Mouse (Mus musculus) retina, postnatal 7 days (tissue): ENCODE data around the gene Cops9.

Experiments used
- DNase-seq: peaks from one replicate; pipeline ENCODE4 v3.0.0-alpha.2; 2012; ENCODE audit warnings: low read depth, low spot score

Gene Cops9

DNA sequence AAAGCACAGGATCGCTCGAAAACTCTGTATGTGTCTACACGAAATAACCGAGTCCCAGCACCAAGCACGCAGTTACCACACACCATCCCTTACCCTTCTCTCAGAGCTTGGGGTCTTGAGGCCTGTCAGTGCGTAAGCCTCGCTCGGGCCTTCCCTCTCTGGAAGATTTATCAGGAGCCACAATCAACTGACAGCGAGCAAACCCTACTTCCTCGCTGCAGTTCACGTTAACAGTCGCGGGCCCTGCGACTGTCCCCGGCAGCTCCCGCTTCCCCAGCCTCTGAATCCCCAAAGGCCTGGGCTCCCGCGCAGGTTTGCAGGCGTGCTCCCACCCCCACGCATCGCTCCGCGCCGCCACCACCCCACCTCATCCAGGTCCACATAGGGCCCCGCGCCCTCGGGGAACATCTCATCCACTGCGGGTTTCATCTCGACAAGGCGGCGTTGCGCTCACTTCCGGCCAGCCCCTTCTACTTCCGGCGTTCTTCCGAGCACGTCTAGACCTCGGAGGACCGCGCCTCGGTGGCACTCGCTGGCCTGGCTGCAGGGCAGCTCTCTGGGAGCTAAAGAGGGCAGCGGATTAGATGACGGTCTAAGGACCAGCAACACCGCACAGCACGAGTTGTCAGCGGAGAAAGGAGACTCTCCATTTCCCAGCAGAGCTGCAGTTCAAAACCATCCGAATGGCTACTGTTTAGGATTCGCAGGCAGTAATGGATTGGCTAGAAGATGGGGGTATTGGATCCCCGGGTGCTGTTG is at the start of gene Cops9:
Cops9 (minus strand) TSS at position 472 of the 759 bp plus-strand sequence.
- peak; percentile 91 for DNase-seq

DNA sequence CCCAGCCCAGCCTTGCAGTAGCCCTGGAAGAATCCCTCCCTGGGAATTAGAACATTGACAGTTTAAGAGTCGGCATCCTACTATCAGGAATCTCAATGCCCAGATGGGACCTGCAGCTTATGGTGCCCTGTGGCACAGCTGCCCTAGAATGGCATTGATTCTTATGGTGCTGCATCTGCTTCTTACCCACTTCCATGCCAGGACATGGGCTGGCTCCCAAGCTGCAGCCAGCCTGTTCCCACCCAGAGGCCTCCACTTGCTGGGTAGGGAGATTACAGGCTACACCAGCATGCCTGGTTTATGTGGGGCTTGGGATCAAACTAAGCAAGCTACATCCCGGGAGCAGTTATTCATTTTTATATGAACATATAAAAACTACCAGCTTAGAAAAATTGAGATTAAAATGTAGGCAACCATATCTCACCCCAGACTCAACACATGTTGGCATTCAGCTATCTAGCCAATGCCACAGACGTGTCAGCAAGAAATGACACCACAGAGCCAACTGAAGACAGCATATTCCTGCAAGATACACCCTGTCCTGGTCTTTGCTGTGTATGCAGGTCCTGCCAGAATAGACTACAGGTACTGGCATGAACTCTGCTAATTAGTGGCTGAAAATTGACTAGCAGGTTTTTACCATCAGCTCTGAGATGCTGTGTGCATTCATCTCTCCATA is 49.5 kb upstream of the Cops9 start:
- no peak for DNase-seq

DNA sequence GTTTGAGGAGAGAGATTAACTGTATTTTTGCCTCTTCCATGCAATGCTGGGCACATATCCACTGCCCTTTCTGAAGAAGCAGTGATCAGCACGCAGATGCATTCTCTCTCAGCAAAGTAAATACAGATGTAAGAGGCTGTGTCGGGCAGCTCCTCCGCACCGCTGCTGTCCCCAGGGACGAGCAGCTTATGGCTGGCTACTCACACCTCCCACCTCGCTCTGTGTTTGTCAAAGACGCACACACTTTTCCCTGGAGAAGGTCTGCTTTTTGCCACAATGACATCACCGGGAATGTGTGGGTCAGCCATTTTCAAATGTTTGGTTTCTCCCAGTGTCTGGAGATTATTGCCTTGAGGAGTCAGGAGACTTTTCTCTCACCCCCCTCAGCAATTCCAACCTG is 45.2 kb upstream of the Cops9 start:
- DNase-seq = no peak

DNA sequence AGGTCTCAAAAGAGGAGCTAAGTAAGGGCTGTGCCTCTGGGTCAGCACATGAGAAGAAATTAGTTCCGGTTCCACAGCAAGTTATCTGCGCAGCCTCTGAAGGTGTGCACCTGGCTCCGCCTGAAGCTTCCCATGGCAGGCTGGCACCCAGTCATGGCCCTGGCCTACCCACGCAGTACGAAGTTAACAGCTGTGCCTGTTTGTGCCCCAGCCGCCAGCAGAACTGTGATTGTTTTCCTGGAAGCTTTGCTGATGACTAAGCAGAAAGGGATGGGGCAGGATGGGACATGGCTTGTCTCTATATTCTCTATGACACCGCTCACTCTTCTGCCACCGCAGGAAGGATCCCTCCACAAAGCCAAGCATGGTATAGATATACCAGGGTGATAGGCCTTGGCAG is 41.4 kb upstream of the Cops9 start:
- no peak for DNase-seq

DNA sequence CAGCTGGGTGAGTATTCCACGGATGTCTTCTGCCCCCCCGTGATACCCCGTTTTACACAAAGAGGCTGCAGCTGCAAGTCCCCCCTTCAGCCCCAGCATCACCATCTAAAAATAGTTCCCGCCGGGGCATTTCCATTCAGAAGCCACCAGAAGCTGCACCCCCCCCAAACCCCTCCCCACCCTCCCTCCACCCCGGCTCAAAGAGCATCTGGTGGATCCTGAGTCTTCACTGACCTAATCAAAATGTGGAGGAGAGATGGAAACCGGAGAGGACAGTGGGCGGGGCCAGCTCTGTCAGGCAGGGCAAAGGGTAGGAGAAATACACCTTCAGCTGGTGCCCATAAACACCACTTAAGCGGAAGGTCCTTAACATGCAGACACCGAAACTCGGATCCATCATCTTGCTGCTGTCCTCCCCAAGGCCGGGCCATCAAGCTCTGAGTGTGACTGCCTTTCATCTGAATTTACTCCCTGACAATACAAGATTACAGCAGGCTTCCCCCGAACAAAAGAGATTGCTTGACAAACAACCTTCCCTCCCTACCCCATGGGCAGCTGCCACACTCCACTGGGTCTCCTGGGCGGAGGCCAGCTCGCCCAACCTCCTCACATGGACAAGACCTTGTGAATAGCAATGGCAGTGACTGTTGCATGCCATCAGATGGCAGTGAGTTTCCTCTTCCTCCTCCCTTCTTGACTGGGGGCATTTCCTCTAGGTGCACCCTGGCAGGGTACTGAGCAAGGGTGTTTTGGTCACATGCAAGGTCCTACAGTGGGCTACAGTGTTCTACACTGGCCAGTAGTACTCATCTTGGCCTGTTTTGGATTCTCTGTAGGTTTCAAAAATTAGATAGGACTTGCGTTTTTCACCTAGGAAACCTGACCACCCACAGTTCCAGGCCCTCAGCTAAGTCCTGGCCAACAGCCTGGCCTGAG is 39.2 kb upstream of the Cops9 start:
- DNase-seq = peak; percentile 14

DNA sequence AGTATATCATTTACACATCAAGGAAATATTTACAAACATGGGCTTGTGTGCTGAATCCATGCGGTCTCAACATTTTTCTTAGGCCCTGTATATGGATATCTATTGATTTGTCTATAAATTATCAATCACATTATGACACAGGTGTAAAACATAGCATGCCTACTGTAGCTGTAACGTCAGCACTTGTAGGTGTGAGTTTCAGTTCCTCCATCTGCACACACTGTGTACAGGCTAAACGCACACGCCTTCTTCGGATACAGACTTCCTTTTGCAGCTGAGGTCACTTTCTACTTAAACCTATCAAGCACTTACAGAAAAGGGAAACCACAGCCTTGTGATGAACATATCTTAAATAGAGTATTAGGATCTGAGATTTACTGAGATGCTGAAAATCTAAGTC is 37.0 kb upstream of the Cops9 start:
- no peak for DNase-seq

DNA sequence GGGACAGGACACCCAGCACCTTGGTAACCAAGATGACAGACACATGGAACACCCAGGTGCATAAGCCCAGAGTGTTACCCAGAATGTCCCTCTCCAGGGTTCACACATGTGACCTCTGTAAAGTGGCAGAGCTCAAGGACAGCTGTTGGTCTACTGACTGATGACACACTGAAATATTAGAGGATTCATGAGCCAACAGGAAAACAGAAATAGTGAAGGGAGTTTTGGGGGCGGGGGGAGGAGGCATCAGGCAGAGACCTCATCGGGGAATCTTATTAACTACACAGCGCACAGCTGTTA is 34.8 kb upstream of the Cops9 start:
- no peak for DNase-seq

DNA sequence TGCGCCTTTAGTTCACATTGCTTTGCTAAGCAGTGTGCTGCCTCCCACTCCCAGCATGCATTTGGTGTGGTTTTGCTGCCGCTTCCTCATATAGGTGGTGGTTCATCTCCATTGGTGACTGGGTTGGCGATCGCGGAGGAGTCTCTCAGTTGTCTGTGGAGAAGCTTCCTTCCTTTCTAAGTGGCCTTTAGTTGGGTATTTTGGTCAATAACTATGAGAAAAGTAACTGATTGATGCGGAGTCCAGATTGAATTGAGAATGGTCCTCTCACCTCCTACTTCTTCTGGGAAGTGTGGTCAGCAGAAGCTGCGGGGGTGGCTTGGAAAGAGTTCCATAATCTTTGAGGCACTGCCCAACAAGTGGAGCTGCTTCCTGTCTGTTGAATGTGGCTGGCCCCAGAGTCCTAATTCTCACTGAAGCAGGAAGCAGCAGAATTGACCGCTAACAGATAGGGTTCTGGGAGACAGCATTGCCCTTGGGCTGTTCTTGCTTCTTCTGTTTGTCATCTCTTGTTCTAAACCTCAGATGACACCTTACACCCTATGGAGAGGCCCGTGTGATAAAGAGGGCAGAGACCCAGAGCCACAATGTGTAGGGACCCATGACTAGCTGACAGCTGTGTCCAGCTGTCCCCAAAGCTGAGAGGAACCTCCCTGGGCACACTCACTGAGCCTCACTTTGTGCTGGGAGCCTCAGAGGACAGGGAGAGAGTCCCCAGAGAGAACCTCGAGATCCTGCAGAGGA is 34.3 kb upstream of the Cops9 start:
- no peak for DNase-seq

DNA sequence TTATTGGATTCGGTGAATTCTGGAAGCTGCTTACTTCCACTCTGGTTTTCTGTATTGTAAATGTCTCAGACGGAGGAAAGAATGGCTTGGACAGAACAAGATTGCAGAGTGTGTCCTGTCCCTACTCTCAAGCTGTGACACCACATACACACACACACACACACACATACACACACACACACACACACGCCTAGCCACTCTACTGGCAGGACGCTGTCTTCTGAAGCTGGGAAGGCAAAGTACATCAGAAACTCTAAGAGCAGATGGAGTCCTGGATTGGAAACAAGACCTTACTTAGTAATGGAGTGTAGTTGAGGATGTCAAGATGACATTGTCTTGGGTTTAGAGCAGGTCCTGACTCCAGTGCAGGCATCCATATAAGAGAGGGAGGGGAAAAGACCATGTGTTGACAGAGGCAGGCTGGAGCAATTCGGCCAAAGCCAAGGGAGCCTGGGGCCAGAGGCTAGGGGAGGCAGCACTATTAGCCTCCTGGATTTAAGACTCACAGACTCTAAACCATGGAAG is 31.5 kb upstream of the Cops9 start:
- DNase-seq = no peak

DNA sequence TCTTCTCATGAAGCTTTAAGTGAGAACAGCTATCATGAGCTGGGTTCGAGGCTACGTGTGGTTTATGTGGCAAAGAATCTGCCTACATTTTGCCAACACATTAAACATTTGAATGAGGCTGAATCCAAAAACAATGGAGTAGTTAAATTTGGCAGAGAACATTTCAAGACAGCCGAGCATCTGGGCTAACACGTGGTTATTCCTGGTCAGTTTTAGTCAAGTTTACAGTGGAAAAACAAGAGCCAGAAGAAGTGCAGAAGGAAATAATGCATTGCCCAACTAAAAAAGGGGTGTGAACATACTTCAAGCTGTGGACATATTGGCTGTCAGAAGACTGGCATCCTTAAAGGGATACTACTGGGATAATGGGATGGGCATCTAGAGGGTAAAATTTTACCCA is 29.5 kb upstream of the Cops9 start:
- no peak for DNase-seq

DNA sequence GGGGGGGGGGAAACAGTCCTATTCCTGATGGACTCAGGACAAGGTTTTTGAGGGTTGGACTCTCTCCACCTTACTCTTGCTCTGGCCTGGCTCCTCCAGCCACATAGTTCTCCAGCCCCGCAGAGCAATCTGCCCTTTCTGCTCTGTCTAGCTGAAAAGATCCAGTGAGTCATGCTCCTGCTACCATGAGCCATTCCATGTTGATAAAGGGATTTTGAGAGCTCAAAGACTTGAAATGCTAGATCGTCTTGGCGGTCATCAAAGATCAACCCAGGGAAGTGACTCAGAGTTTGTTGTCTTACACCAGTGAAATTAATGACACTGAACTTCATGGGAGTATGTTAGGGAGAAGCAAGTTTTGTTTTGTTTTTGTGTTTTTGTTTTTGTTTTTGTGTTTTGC is 27.6 kb upstream of the Cops9 start:
- no peak for DNase-seq

DNA sequence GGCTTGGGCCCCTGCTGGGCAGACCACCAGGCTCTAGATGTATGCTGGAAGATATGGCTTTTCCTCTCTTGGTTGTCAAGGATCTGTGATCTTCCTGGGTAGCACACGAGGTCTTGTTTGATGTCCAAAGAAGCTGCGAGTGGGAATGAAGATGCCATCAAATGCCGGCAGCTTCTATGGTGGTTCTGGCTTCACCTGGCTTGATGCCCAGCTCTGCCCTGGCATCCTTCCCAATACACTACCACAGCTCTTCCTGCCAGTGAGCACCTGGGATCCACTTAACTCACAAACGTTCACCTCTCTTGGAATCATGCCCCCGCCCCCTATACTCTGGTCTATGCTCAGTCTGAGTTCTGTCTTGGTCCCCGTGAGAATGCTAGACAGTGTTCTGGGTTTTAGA is 25.3 kb upstream of the Cops9 start:
- no peak for DNase-seq

DNA sequence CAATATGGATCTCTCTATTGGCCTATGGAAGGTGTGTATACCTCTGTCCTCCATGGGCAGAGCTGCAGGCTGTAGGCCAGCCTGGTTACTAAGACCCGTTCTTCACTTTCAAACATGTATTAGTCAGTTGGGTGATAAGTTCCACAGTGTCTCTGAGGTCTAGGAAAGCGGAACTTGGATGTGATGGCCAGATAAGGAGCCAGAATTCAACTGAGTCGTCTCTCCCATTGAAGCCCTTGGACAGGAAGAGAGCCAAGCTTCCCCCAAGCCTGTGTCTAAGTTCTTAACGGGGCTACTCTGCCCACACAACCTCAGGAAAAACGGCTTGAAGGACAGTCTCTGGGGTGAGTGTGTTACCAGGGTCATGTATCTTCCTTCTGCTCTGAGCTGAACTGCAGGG is 17.6 kb upstream of the Cops9 start:
- no peak for DNase-seq

DNA sequence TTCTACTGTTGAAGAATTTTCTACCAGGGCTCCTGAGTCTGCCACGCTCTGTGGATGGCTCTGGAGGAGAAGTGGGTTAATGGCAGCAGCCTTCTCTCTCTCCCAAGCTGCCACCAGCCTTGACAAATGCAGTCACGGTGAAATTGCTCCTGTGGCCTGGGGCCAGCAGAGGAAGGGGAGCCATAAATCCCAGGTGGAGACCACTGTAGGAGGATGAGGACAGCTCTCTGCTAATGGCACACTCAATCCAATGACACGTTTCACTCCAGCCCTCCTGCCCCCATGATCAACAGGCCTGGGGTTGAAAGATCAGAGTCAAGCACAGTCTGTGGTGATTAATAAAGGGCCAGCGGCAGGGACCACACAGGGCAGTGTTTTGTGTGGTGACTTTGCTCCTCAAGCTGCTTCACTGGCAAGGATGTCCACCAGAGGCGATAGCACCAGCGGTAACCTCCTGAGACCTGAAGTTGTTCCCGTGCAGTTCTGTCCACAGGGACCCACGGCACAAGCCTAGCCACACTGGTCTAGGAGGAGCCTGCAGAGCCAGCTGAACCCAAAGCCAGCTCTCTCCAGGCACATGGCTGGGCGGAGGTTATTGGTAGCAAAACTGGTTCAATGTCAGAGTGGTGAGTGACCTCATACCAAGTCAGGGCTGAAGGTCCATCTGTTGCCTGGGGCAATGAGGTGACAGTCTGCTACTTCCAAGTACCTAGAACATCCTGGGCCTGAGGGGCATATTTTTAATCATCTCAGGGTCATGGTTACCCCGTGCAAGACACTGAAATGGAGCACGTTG is 15.4 kb upstream of the Cops9 start:
- DNase-seq = no peak

DNA sequence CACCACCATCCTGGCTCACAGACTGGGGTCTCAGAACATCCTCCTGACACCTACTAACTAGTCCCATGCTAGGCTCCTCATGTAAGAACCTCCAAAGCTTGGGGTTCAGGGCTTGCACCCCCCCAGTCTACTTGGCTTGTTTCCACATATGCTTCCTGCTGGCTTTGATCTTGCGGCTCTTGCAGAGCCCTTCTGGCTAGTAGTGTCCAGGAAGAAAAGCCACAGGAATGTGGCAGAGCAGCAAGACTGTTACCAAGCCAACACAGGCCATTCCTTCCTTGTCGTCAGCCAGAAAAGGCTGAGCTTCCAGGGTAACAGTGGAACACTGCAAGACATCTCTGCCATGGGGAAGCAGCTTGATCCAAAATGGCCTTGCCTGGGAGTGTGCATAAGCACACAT is 12.9 kb upstream of the Cops9 start:
- DNase-seq = no peak

DNA sequence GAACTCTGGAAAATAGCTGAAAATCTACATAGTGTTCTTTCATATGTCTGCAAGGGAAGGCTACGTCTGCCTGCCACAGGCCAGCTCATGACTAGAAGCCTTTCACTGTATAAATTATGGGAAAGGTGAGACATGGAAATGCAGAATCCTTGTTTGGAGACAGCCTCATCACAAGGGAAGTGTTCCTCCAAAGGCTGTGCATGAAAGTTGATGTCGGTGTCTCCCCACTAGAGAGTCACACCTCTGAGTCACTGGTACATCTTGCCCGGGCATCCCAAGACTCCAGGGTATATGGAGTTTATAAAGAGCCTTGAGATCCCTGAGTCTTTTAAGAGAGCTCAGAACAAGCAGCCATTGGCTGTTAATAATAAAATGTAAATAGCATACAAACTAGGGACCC is 11.4 kb upstream of the Cops9 start:
- DNase-seq = no peak

DNA sequence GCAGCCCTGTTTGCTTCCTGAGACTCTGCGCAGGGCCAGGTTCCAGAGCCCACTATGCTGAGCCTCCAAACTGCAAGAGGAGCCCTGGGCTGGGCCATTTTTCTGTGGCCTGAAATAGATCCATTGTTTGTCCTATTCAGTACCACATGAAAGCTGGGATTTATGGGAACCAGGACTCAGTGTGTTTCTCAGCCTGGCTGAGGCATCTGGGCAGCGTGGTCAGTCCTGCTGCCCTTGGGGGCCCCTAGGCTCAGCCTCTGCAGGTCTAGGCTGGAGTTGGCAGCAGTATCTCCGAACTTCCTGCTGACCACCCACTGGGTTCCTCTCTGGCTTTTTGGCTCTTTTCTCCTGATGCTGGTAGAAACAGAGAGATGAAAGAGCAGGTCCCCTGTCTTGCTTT is 9.7 kb upstream of the Cops9 start:
- DNase-seq = no peak

DNA sequence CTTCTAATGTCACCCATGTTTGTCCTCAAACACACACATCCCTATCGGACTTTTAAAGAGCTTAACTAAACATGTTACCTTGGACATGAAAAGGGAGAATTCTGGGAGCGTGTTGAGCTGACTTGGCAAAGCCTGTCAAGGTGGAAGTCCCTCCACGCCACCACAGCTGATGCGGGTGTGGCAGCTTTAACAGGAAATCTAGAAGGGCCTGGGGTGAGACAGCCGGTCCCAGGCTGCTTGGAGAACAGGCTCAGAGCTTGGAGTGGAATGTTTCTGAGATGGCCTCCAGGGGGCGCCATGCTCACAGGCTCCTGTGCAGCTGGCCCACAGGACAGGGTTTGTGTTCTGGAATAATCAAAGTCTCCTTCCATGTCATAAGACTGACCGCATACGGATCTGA is 6.9 kb upstream of the Cops9 start, which contains the start of gene Otos:
Otos (minus strand) TSS at position 169 of the 400 bp plus-strand sequence.
- peak; percentile 54 for DNase-seq

DNA sequence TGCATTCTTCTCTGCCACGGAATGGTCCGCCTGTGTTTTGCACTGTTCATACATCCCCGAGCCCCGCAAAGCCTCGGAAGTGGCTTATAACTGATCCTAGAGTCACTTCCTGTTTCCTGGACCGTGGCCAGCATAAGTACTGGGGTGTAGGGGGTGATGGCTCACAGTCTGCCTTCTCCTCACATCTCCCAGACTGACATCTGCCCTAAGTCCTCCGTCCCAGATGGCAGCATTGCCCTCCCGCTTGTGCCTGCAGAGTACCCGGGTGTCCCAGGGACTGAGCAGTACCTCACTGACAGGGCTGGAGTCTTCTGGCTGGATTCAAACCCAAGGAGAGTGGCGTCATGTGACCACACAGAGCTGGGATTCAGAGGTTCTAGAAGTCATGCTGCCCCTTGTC is 6.4 kb upstream of the Cops9 start:
- DNase-seq = peak; percentile 14

DNA sequence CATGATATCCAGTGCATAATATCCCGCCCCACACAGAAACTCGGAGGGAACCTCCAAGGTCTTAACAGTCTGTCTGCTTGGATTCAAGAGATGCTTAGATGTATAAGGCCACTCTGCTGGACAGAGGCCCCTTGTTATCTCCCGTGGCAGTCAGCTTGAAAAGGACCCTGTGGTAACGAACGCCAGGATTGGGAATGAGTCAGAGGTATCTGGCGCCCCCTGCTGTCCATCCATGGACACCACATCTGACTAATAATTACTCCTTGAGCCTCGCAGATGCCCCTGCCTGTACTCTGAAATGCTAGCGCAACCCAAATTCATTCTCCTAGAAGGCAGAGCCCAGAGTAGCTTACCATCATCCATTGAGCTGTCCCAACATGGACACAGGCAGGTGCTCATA is 6.0 kb upstream of the Cops9 start:
- DNase-seq = peak; percentile 71

DNA sequence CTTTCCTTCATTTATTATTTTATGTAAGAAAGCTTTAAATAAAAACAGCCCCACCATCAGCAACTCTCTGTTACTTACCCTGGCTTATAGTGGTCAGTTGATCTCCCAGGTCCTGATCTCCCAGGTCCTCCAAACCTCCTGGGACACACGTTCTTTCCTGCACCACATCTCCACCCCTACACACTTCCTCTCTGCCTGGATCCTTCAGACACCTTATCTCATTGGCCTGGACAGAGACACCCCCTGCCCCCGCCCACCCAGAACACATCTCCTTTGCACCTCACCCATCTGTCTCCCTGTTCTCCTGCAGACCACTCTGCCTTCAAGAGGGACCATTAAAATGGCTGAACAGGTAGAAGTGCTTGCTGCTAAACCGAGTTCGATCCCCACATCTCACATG is 5.2 kb upstream of the Cops9 start:
- DNase-seq = no peak
